Mouse (Mus musculus) thymus, adult 18-20 months (tissue): ENCODE results near the gene Syn3.
"Not testable (repeated sequence)": the region's sequence is repeated elsewhere in the genome, so short reads cannot be mapped to it uniquely, and the experiment has no call there.

Experiments
- DNase-seq, 2 experiments: peaks; one replicate each; pipeline ENCODE4 v3.0.0; 2022; ENCODE audit warnings: mixed read lengths in 2 of 2

Syn3 gene

DNA sequence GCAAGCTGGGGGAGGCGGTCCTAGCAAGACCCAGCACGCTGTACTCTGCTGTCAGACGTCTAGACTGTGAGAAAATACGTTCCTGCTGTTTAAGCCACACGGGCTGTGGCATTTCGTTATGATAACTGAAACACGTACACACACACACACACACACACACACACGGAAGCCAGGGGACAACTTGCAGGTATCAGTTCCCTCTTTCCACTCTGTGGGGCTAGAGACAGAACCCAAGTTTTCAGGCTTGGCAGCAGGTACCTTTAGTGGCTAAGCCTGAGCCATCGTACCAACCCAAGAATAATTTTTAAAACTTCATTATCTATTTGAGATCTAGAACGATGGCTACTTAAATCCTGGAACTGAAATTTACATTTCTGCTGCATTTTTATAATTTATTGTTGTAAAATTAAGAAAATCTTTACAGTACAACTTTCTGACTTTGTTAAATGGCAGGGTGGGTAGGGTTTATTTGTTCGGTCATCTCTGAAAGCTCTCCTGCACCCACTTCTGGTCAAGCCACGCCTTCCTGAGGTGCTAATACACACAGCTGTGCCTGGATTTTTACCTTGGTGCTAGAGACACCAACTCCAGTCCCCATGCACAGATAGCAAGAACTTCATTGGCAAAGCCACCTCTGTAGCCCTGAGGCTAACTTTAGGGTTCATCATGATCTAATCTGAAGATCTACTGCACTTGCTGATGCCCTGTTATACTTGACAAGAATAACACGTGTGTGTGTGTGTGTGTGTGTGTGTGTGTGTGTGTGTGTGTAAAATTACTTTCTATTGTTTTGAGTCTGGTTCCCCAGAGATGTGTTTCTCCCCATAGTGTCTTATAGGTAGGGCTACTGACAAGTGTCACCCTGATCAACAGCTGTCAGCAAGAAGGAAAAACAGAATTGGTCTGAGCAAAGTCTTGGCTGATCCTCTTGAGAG is 29.8 kb downstream of the Syn3 start:
- no peak for DNase-seq

DNA sequence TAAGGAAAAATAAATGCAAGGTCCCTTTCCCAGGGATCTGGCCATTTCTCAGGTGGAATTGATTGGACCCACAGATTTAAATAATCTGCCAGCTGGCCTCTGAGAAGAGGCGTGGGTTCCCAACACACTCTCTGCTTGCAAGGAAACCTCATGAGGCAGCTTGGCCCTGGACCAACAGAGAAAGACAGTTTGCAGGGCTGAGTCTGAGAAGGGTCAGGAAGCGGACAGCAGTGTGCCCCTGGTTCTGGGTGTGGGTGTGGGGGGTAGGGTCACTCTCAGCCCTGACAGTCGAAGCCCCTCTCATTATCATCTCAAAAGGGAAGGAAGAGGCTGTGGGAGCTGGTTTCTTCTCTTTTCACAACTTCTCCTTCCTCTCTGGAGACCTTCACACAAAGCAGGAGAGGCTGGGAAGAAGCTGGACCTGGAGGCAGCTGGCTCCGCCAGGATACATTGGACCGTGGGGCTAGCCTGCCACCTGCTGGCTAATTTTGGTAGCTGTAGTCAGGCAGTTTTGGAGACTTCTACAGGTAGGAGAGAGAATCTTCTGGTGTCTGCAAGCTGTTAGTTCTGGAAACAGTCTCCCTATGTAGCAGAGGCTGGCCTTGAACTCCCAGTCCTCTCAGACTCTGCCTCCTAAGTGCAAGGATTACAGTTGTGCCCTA is 35.0 kb downstream of the Syn3 start:
- DNase-seq = peak in 1 of 2 experiments; percentile 8

DNA sequence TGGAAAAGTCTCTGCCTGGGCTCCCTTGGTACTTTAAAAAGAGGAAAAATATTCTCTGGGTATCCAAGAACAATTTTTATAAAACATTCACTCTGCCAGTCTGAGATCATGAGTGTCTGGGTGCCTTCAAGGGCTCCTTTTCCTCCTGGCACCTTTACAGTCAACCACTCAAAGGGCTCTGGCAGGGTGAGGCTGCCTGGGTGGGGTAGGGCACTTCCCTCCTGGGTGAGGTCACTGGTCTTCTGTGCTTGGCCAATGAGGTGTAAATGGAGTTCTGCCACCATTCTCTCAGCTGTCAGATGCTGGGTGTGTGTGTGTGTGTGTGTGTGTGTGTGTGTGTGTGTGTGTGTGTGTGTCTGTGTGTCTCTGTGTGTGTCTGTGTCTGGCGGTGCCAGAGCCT is 39.1 kb downstream of the Syn3 start:
- no peak for DNase-seq

DNA sequence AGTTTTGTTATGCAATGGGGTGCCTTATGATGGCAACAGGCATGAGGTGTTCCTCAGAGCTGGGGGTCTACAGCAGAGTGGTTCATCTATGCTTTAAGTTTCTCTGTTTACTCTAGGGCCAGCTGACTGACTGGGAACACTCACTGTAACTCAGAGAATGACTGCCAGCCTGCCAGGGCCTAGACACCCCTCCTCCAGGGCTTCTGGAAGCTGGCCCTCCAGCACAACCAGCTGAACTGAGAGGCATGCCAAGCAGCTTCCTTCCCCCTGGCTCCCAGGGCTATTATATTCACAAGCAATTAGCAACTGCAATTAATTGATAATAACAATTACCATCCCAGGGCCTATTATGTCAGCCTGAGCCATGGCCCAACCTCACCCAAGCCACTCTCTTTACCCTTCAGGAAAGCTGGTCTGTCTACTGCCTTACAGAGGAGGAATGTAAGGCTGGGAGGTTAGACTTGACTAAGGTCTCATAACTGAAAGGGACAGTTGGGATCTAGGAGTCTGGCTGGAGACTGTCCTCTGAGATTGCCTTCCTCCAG is 41.0 kb downstream of the Syn3 start:
- DNase-seq = no peak

DNA sequence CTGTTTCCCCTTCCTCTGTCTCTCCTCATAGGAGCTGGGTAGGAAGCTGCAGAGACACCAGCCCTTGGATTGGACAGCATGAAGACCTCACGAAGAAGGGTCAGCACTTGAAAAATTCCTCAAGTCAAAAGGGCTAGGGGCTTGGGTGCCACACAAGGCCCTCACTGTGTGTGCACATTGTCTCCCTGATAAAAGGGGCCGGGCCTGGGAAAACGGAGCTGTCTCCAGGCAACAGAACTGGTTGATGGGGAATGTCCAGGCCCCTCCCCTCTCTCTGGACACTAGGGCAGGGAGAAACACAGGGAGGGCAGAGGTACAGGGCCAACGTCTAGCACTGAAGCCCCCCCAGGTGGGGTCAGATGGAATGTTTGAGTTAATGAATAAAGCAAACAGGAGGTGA is 41.5 kb downstream of the Syn3 start:
- DNase-seq = no peak

DNA sequence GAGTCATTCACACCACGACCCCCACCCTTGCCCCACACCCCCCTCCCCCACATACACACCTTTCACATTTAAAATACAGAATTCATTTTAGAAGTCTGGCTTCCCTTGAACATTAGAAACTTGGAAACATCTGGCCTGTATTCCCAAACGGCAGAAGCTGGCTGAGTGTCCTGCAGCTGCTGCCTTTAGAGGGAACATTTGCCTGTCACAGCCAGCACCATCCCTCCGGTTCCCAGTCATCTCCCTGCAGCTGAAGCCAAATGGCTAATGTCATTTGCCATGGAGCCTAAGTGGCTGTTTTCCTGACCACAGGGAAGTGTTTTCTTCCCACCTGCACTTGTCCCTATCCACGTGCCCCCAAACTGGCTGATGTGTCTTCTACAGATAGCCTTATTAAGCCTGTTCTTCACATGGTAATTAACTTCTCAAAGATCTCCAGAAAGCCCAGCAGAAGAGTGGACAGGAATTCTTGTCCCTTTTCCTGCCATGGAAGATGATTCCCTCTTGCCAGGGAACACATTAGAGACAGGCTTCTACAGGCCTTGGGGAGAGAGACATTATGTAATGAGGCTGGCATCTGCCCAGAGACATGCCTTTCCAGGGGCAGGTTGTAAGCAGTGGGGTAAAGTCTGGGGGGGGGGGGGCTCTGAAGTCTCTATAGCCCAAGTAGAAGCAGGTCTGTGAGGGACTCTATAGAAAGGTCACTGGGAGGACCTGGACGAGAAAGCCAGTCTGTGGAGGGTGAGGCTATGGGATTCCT is 43.2 kb downstream of the Syn3 start:
- DNase-seq = no peak

DNA sequence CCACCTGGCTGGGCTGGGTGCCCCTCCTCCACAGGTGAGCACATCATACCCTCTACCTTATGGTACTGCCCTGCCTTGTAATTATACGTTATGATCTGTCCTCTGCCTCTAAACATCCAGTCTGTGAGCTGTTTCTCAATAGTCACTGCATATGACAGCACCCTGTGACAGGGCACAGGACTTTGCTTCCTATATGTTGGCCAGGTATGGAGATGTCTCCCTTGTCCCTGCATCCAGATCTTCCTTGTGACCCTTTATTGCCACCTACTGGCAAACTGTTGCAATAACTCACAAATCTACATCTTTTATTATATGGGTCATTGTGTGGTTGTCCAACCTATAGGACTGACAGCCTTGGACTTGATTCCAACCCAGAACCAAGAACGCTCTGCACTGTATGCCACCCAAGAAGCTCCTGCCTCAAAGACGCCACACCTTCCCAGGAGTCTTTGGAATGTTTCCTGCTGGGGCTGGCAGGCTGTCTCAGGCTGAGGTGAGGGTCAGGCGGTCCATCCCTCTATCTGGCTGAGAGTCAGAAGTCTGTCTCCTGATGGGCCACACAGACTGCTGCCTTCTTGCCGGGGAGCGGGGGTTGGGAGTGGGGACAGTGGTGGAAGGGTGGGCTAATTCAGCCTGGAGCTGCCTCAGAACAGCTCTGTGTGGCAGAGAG is 46.2 kb downstream of the Syn3 start:
- no peak for DNase-seq

DNA sequence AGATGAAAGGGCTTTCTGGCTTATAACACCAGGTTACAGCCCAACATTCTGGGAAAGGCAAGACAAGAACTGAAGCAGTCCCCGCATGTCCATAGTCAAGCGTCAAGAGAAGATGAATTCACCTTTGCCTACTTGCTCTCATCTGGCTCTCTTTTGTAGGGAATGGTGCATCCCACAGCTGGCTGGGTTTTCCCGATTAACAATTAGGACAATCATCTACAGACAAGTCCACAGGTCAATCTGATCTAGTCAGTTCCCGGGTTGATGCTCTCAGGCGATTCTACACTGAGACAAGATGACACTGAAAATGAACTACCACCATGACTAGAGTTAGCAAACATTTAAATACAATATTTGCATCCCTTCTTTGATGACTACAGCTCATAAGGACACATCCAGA is 47.4 kb downstream of the Syn3 start:
- DNase-seq = no peak

DNA sequence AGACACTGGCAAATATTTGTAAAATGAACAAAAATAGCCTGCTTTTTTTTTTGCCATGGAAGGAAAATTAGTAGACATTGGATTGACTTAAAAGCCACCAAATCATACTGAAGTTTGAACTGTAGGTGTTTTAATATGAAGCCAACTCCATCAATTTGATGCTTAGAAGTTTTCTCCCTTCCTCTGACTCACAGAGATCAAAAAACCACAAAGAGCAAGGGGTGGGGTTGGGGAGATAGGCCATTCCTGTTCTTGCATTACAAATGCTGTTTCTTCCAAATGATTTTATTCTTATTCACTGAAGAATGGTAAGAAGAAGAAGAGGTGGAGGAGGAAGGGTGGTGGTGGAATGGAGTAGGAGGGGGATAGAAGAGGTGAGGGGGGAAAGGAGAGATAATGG is 52.0 kb downstream of the Syn3 start:
- no peak for DNase-seq

DNA sequence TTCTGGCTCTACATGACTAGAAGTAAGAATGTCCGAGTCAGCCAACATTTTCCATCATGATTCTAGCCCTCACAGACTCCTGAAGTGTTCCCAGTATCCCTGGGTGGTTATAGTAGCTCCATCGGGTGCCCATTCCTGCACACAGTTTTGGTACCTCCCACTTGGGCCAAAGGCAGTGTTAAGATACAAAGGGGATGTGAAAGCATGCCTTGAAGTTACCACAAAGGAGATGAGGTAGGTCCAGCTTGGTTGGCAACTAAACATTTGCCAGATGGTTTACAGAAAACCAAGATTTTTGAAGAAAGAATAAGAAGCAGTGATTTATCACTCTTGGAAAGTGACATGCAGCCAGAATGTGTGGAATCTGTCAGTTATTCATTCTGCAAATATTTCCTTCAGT is 53.5 kb downstream of the Syn3 start:
- no peak for DNase-seq

DNA sequence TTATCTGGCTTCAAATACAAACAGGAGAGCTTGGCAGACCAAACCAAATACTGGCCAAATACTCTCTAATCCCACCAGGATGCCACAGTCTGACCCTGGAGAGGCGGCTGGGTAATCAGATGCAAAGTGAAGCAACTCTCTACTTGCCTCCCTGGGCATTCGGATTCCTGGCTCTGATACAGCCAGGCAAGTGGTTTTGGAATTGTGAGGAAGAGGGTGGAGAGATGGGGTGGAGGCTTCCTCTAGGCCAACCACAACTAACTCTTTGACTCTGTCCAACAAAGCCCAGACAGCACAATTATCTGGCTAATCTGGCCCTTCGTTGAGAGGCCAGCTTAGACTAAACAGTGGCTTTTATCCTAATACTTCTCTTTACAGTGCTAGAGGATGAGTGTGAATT is 54.0 kb downstream of the Syn3 start:
- no peak for DNase-seq

DNA sequence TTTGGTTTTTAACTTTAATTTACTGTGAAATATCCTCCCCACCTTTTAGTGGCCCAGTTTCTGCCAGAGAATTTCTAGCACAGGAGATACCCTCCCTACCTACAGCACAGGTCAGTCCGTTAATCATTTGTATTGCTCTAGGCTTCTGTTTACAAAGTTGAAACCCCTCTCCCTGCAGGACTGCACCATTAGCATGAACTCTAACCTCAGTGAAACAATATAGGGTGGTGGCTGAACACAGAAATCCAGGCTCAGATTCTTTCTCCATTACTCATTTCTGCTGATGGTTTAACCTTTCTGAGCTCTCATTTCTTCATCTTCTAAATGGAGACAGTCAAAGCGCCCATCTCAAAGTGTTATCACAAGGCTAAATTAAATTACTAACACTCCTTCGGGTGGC is 56.9 kb downstream of the Syn3 start:
- DNase-seq = no peak

DNA sequence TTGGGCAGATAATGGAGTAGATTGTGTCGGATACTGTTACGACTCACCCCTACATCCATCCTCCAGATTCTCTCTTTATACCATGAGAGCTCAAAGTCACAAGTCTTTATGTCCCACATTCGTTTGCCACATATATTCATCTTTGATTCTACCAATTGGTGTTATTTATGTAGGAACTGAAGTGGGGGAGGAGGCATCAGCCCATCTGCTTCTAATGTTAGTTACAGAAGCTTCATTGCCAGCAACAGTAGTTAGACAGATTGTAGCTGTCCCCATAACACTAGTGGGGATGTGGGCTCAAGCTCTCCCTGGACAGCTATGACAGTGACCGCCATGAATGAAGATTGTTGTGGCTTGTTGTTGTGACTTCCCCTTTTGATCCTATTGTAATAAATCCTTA is 59.1 kb downstream of the Syn3 start:
- no peak for DNase-seq

DNA sequence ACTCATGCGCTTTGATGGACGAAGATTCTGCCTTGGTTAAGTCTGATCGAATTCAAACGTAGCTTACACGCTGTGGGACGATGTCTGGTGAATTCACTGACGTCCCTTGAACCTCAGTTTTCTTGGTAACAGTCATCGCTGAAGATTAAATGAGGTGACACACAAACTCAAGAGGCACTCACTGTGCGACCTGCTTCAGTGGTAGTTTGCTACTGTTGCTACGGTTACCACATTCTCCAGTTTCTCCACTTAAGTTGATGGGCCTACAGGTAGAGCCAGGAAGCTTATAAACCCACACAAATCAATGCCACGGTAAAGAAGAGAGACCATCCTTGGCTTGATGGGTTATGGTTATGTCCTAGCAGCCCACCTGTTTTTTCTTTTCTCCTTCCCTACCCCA is 61.4 kb downstream of the Syn3 start:
- no peak for DNase-seq

DNA sequence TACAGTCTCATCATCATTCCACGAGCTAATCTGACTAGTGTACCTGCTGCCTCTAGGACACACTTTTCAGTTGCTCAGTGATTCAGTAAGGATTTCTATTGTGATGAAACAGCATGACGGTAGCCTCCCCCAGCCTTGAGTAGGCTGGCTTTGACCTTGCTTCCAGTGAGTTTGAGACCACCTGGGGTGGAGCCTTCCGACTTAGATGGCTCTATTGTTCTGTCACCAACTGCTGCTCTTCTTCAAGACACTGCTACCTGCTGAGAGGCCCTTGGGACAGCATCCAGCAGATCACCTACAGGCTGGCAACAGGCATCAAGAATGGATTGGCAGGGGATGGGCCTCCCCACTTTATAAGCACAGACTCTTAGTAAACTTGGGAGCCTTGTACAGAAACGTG is 63.7 kb downstream of the Syn3 start:
- not testable (repeated sequence) for DNase-seq

DNA sequence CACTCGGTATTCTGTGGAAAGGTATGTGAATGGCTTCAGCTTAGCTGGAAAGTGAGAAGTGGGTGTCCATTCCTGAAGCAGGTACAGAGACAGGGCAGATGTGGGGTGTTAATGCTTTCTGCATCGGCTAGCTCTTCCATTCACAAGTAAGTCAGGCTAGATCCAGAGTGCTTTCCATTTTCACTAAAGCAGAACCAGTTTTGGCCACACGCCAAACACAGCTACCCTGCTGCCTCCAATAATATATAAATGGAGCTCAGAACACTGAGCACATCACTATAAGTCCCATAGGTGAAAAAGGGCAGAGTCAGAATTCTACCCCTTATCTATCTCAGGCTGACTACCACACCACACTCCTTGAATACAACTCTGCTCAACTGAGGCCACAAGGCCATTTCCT is 69.0 kb downstream of the Syn3 start:
- DNase-seq = no peak

DNA sequence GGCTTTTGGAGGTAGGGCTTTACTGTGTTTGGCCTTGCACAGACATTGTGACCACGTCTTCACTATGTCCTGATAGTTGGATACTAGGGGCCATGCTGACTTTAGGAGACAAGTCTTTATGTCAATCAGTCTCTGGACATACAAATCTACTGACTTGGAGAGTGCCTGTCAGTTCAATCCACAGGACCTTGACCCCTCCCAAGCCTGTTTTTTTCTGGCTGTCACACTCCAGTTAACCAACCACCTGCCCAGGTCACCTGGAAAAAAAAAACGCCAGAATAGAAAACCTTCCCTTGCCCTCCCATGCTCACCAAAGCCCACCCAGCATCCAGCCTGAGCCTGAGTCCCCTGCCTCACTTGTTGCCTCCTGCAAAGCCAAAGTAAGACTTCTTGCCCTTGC is 70.7 kb downstream of the Syn3 start:
- no peak for DNase-seq

DNA sequence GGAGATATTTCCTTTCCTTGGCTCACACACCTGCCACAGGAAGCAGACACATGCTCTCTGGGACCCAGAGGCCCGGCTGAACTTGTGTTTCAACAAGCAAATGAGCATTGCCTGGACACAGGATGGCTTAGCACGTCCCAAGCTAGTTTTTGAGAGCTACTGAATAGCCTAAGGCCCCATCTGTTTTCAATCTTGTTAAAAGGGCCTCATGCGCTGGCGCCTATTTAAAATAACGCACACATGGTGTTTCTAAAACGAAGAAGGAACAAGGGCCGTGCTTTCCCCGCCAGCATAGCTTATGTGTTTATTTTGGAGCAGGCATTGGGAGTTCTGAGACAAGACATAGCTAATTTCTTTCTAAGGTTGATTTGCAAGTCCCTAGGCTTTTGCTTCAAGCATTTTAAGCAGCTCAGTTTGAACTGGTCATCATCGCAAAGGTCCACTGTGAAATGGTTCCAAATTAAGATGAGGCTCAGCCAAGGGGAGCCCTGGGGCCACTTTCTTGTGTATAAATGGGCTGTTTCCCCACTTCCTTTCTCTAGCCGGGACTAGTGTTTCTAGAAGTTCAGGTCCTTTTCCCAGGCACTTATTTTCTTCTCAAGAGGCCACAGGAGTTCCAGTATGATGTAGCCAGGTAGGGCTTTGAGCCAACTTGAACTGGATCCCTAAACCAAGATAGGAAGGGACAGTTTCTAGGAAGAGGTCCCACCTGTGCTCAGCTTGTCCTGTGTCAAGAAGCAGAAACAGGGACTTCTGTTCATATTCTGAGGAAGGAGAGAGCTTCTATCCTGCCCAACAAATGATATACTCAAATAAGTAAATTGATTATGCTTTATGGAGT is 72.8 kb downstream of the Syn3 start:
- DNase-seq = no peak

DNA sequence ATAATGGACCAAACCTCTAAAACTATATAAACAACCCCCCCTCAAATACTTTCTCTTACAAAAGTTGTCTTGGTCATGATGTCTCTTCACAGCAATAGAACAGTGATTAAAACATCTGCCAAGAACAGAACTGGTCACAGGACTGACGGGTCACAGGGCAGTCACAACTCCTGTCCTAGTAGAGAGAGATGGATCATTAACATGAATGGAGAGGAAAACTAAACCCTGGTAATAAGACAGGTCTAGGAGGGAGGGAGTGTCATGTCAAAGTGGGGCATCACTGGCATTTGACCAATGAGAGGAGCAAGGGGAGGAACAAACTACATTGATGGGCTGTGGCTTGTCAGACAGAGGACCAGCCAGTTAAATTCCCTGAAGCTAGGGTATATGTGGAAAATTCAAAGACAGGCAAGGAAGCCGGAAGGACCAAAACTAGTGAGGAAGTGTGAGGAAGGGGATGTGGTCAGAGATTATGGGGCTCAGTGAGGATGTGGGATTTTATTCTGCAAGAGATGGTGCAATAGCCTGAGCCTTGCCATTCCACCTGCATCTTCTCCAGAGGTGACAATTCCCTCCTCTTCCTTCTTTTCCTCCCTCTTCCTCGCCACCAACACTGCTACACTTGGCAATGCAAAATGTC is 76.8 kb downstream of the Syn3 start:
- DNase-seq = no peak

DNA sequence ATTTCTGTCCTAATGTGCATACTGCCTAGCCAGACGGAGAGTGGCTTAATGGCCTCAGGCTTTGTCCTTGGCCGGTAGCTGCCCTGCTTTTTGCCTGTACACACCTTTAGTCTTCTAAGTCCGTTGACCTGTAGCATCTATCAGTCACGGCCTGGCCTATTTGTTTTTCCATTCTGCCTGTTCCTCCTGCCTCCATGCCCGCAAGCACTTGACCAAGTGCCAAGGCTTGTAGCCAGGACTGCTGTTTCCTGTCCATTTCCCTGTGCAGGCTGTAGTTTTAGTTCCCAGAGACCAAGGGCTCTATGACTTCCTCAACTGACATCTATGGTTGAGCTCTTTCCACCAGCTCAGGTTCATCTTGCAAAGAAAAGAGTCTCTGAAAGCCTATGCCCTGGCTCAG is 79.8 kb downstream of the Syn3 start:
- no peak for DNase-seq

DNA sequence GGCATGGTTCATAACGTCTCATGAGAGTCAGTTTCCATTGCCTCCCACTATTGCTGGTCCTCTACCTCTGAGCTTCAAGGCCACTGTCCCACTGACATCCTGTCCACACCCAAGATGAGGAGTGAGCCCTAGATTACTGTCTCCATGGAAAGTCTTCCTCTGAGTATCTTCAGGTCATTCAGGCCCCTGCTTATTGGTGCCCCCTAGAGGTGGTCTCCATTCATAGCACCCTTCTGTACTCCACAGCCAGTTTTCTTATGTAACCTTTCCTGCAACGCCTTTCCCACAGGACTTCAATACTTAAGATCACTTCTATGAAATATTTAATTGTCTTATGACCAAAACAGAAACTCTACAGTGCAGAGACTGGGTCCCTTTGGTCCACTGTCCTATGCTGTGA is 80.4 kb downstream of the Syn3 start:
- DNase-seq = no peak
